Mouse (Mus musculus) cerebellum, adult 9-10 months (tissue): Measurements from ENCODE around the gene Aebp2.

ENCODE experiments used
- DNase-seq: peaks from one replicate; pipeline ENCODE4 v3.0.0; 2022

The Aebp2 gene

GRCm38 (mm10) chr6:140701259-140701658 is 78.8 kb downstream of the Aebp2 start:
- no peak for DNase-seq

DNA sequence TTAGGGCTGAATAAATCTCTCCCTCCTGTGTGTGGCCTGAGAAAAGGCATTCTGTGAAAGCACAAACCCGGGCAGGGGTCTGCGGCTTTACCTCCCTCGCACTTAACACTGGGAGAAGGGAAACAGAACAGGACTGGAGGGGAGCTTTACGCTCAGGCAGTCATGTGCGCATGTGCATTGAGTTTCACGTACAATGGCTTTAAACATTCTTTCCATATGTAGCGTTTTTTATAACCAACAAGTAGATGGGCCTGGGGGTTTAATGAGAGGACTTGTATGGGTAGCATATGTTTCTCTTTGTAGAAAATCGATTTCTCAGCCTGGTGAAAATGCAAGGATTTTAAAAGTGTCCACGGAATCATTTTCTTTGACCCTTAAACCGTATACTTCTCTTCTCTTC is 82.7 kb downstream of the Aebp2 start:
- DNase-seq, result no peak

DNA sequence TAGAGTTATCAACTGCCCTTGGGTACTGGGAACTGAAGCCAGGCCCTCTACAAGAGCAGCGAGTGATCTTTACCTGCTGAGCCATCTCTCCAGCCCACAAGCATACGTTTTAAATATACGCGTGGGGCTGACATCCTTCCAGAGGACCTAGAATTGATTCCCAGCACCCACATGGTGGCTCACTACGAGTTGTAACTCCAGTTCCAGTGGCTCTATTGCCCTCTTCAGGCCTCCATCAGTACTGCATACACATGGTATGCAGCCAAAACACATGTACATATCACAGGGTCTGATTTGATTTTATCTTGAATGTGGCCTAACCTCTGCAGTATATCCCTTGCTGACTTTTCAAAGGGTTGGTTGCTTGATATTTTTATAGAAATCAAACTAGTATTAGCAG is 83.6 kb downstream of the Aebp2 start:
- no peak for DNase-seq

- DNase-seq, result no peak
Measured at GRCm38 (mm10) chr6:140708059-140708458, 85.6 kb downstream of the Aebp2 start.

- no peak for DNase-seq
Measured at GRCm38 (mm10) chr6:140709415-140710107, 87.1 kb downstream of the Aebp2 start.

GRCm38 (mm10) chr6:140712754-140713153 is 90.3 kb downstream of the Aebp2 start:
- DNase-seq, result peak; percentile 86

- peak; percentile 85 for DNase-seq
Measured at GRCm38 (mm10) chr6:140714905-140715365, 92.5 kb downstream of the Aebp2 start.

GRCm38 (mm10) chr6:140722058-140722457 is 99.6 kb downstream of the Aebp2 start:
- no peak for DNase-seq
